Mouse (Mus musculus) mouse embryonic stem cell (cell line): ENCODE measurements around the gene Rasgrf1.

ENCODE experiments used
- in situ Hi-C, 2 experiments: fragments of 300-500 bp; cut with MboI; formaldehyde crosslinking; loops; 1 replicate in 1 of 2; 3 replicates in 1 of 2; pipeline ENCODE4 v1.14.3; 2019 to 2020; ENCODE audit warnings: low sequenced_read_pairs in 2 of 2, low pct_unique_long_range_greater_than_20kb in 1 of 2, mixed read lengths in 1 of 2; ENCODE audit not compliant: unreplicated experiment in 1 of 2

Gene Rasgrf1

DNA sequence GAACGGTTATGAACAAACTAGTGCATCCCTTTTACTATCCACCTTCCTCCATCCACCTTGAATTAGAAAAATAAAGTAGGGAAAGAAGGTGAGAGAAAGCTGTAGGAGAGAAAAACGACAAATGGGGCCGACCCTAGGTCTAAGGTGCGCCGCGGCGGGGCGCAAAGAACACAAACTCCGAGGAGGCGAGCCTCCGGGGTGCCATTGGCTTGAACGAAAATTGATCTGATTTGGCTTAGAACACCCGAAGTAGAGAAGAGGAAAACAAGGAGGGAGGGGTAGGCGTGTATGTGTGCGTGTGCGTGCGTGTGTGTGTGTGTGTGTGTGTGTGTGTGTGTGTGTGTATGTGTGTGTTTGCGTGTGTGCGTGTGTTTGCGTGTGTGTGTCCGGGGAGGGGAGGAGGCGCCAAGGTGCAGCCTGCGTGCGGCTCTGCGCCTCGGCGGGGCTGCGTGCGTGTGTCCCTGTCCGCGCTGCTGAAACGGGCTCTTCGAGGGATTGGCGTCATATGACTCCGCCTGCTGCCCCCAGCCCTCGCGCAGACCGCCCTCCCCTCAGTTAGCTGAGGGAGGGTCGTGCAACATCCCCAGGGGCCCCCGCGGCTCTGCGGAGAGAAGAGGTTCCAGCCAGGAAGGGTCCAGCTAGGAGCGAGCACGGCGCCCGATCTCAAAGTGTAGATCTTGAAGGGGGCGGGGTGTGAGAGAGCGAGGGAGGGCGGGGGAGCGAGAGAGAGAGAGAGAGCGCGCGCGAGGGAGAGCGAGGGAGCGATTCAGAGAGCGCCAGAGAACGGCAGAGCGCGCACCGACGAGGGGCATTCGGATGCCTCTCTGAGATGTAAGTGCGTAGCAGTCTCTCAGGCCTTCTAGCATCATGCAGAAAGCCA, at the start of gene Rasgrf1:
Gene Rasgrf1, plus strand, starts transcription at position 778 of the 880 bp plus-strand sequence.
- in situ Hi-C loops: loop anchor here in 1 of 2 experiments (25.0 kb wide), 1 partner anchor 1478 kb away; no protein-coding TSS in a partner anchor

DNA sequence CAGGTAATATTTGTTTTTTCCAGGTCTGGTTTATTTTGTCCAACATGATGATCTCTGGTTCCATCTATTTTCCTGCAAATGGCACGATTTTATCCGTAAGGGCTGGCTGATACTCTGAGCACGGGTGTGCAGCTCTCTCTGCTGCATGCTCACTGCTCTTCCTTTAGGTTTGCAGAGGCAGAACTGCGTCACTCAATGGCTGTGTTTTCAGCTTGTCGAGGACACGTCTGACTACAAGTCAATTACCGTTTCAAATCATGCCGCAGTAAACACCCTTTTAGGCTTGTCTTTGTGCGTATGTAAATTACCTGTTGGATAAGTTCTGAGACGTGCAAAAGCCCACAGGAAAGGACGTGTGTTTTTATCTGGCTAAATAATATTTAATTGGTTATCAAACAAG, 49.6 kb upstream of the Rasgrf1 start:
- in situ Hi-C loops: no loop called here

DNA sequence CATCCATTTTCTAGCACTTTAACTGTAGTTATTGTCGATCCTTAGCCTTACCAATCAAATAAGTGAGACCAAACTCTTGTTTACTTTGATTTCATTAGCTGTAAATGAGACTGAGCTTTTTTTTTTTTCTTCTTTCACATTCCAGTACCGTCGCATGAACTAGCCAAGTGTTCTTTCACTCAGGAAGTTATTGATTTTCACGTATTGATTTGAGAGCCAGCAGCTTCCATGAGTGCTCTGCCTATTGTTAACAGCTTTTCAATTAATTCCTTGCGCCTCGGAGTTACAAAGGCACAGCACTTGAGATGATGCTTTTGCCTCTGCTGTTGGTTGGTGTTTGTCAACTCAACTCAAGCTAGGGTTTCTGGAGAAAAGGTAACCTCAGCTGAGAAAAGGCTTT, 49.1 kb upstream of the Rasgrf1 start:
- in situ Hi-C loops: no loop called here

GRCm38 (mm10) chr9:89867141-89867540, 42.6 kb upstream of the Rasgrf1 start:
- in situ Hi-C loops: no loop called here

DNA sequence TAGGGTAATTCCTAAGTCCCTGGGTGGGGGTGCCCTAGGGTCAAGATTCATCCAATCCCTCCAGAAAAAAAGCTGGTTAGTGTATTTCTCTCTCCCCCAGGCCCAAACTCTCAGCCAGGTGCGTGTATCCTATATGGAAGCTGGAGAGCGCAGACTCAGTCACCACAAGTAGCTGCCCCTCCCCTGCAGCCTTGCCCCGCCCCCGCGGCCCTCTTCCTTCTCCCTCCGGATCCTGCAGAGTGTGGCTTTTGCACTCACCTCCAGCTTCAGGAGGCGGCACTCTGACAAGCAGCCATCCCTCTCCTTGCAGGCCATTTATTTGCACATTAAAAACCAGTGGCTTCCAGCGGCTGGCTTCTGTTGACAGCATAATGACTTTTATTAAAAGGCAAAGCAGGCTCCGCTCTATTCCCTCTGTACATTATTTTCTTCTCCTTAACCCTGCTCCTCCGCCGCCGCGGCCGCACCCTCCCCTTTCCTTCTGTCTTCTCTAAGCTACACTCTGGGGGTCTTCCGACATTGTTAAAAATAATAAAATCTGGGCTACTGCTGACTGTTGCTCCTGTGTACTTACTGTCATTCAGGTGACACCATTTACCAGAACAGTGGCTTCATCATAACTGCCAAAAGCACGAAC, 41.5 kb upstream of the Rasgrf1 start:
- in situ Hi-C loops: no loop called here

DNA sequence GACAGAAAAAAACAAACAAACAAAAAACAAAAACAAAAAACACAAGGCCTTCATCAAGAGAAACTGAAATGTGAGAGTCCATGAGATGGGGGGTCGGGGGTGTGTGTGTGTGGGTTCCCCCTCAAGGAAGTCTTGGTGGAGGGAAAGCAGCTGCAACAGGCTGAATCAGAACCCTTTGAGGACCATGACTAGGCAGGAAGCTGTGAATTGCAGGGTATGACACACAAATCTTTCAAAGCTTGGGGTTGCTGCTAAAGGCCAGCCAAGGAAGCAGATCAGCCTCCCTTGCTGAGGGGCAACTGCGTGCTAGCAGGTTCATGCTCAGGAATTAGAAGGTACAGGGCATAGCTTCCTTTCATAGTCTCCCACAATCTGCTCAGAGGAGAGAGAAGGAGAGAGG, 40.1 kb upstream of the Rasgrf1 start:
- in situ Hi-C loops: no loop called here

GRCm38 (mm10) chr9:89870531-89871150, 39.1 kb upstream of the Rasgrf1 start:
- in situ Hi-C loops: no loop called here

- in situ Hi-C loops: no loop called here
Observed at GRCm38 (mm10) chr9:89872137-89872536, 37.6 kb upstream of the Rasgrf1 start.

- in situ Hi-C loops: no loop called here
Observed at GRCm38 (mm10) chr9:89874434-89874833, 35.3 kb upstream of the Rasgrf1 start.

- in situ Hi-C loops: no loop called here
Observed at GRCm38 (mm10) chr9:89875551-89875950, 34.2 kb upstream of the Rasgrf1 start.

DNA sequence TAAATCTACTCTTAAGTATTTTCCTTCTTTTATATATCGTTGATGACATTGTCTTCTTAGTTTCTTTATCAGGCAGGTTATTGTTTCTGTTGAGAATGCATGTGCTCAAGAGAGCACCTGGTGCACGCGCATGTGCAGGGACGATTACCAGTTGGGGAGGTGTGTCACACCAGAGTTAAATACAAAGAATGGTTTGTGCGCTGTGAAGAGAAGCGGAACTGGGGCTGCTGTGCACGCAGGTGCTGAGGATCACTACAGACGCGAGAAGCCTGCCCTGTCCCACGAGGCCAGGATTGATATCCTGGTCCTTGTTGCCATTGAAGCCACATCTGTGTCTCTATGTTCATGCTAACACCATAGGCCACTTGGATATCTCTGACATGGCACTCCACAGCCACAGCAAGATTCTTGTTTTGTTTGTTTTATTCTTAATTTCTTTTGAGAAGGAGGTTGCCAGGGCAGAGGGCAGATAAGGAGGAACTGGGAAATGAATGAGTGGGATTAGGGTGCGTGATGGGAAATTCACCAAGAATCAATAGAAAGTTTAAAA, 31.2 kb upstream of the Rasgrf1 start:
- in situ Hi-C loops: no loop called here

GRCm38 (mm10) chr9:89879574-89879973, 30.1 kb upstream of the Rasgrf1 start:
- in situ Hi-C loops: no loop called here

- in situ Hi-C loops: no loop called here
Observed at GRCm38 (mm10) chr9:89881552-89881951, 28.2 kb upstream of the Rasgrf1 start.

DNA sequence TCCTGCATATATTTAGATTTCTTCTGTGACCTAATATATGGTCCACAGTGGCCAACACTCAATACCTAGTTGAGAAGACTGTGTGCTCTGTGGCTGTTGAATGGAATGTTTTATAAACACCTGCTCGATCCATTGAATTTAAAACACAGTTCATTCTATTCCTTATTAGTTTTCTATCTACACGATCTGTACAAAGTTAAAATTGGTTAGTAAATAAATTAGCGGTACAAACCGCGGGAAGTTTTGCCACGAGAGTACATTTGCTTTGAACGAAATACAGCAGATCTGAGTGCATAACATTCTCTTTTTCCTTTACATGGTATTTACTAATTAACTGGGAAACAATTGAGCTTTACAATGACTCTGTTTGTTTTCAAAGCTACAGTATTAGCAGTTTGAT, 27.1 kb upstream of the Rasgrf1 start:
- in situ Hi-C loops: no loop called here

GRCm38 (mm10) chr9:89885701-89886218, 23.9 kb upstream of the Rasgrf1 start:
- in situ Hi-C loops: no loop called here

GRCm38 (mm10) chr9:89891534-89892293, 18.0 kb upstream of the Rasgrf1 start:
- in situ Hi-C loops: no loop called here

DNA sequence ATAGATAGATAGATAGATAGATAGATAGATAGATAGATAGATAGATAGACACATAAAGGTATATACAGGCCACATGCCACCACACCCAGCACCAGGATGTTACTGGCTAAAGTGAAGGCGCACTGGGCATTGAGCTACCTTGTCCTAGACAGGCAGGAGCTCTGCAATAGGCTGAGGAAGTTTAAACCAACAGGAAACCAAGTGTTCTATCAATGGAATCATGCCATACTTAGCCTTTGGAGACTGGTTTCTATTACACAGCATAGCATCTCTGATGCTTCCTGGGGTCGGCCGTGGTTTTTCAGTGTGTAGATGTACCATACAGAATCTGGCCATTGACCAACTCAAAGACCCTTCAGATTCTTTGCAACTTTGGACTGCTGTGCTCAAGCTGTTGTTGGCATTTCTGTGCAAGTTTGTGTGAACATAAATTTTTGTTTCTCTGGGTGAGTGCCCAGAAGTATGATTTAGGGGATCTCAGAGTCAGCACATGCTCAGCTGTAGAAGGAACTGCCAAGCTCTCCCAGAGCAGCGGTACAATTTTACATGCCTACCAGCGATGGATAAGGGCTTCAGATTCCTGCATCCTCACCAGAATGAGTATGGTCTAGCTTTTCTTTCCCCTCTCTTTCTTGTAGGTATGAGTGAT, 17.0 kb upstream of the Rasgrf1 start:
- in situ Hi-C loops: no loop called here
